Comparison of ENCODE assay signal across 25 mouse cellular contexts in the genomic region with DNA sequence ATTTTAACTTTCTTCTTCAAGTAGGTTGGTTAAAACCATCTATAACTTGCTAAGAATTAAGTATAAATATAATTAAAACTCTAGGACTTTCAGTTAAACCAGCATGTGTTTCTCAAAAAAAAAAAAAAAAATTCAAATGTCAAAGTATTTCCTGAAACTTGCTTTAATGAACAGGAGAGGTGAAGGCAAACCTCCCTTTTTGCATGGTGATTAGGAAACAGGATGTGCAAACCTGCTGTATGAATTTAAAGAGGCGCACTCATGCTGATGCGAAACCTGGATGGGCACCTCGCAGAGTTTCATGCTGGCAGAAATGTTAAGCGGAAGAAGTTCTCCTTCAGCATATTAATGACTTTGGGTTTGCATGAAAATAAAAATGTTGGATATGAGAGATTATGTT.
A peak's percentile ranks its signal among the peaks of the same experiment; 100 is the strongest.
DNase-seq lines count a peak whose midpoint lies in the region; ATAC-seq and TF ChIP-seq lines count a peak whose summit lies in the region.
"Had no signal": no experiment of that assay in that cellular context is flagged by ENCODE, and none has a peak within 500 bp of the region (broad histone marks: within the 10 kb centered on the region; RNA-seq: fewer than 3 reads in every experiment).

No protein-coding gene starts in this region.

- no peak overlapping the region for H3K9ac ChIP-seq in CH12.LX (ENCODE audit: insufficient read depth, low read depth)
- no peak overlapping the region for H3K9ac ChIP-seq in intestine, embryonic 16.5 days (ENCODE audit: low read depth, low read length)
- H3K9ac ChIP-seq: embryonic facial prominence, embryonic 13.5 days; forebrain, embryonic 13.5 days; heart, embryonic 12.5 days; hindbrain, embryonic 12.5 days; hindbrain, embryonic 15.5 days had no signal

- no peaks in the 10 kb centered on the region for H3K36me3 ChIP-seq in CH12.LX (replicated peaks in 1 of 2; ENCODE audit: control insufficient read depth in 1 of 2, insufficient read depth in 1 of 2, low read length in 1 of 2)
- no peaks in the 10 kb centered on the region for H3K36me3 ChIP-seq in intestine, embryonic 16.5 days (ENCODE audit: control insufficient read depth, insufficient read depth, low read length)
- H3K36me3 ChIP-seq: embryonic facial prominence, embryonic 10.5 days; embryonic facial prominence, embryonic 13.5 days; forebrain, embryonic 10.5 days; heart, embryonic 12.5 days; hindbrain, embryonic 12.5 days; hindbrain, embryonic 15.5 days had no signal

- no peaks in the 10 kb centered on the region for H3K79me2 ChIP-seq in CH12.LX (replicated peaks; ENCODE audit: control insufficient read depth, extremely low read depth, insufficient read depth, poor library complexity, severe bottlenecking)

- H3K4me1 ChIP-seq in CH12.LX (ENCODE audit: control insufficient read depth in 1 of 2, insufficient read depth in 2 of 2): peaks cover 0 to 26% of the 10 kb centered on the region in 2 experiments; a peak in 2 of 4 replicates
- H3K4me1 ChIP-seq in intestine, embryonic 16.5 days (ENCODE audit: control insufficient read depth, insufficient read depth, low read length): peaks cover 10% of the 10 kb centered on the region

- no peaks in the 10 kb centered on the region for H3K27me3 ChIP-seq in CH12.LX (replicated peaks)
- H3K27me3 ChIP-seq in intestine, embryonic 16.5 days (replicated peaks; ENCODE audit: control insufficient read depth, insufficient read depth, low read length): no peaks in the 10 kb centered on the region
- H3K27me3 ChIP-seq: embryonic facial prominence, embryonic 13.5 days; forebrain, embryonic 13.5 days; heart, embryonic 12.5 days; hindbrain, embryonic 12.5 days; hindbrain, embryonic 15.5 days had no signal

- WGBS in intestine, embryonic 16.5 days: 95% methylated on average over 4 of the region's 4 CpGs

- no peak for TF ChIP-seq RAD21 in CH12.LX (IDR thresholded peaks at IDR 0.05; ENCODE audit: low read depth, low read length)

- no peak for TF ChIP-seq POLR2A in CH12.LX (IDR thresholded peaks at IDR 0.05; ENCODE audit: low read depth, low read length)

- TF ChIP-seq EP300 in CH12.LX (IDR thresholded peaks at IDR 0.05; ENCODE audit: low read length): 0 out of 2 replicates have a peak, but pooled peaks have one; percentile 32

- dilution Hi-C loops in CH12.LX (cut with MboI; ENCODE audit: extremely low pct_ligation_motif_present, extremely low pct_unique_long_range_greater_than_20kb, low sequenced_read_pairs): no loop called here

- TF ChIP-seq CTCF in CH12.LX (conservative IDR thresholded peaks at IDR 0.05 in 1 of 2, IDR thresholded peaks at IDR 0.05 in 1 of 2; ENCODE audit: low read depth in 2 of 2, low read length in 2 of 2): no peak

- no peak overlapping the region; the same call in 1 of the 2 replicates for H3K4me2 ChIP-seq in CH12.LX (ENCODE audit: insufficient read depth, low read depth, poor library complexity, severe bottlenecking)
- no peak overlapping the region for H3K4me2 ChIP-seq in intestine, embryonic 16.5 days (ENCODE audit: low read depth, low read length)
- H3K4me2 ChIP-seq: embryonic facial prominence, embryonic 13.5 days; forebrain, embryonic 13.5 days; hindbrain, embryonic 12.5 days; hindbrain, embryonic 15.5 days had no signal

- in situ Hi-C loops in CH12.LX (cut with MboI; ENCODE audit: low pct_ligation_motif_present, low pct_unique_long_range_greater_than_20kb, low sequenced_read_pairs): no loop called here

- H3K4me3 ChIP-seq in CH12.LX (replicated peaks in 1 of 3; ENCODE audit: low read depth in 2 of 3, low read length in 2 of 3, poor library complexity in 1 of 3): no peak overlapping the region
- H3K4me3 ChIP-seq in intestine, embryonic 16.5 days (ENCODE audit: low read length): no peak overlapping the region
- H3K4me3 ChIP-seq: embryonic facial prominence, embryonic 10.5 days; embryonic facial prominence, embryonic 13.5 days; forebrain, embryonic 10.5 days; forebrain, embryonic 13.5 days; heart, embryonic 12.5 days; hindbrain, embryonic 12.5 days; hindbrain, embryonic 15.5 days had no signal

- ATAC-seq in intestine, embryonic 16.5 days: no peak
- ATAC-seq: forebrain, embryonic 13.5 days; forebrain, embryonic 16.5 days; intestine, postnatal 0 days had no signal

- DNase-seq in testis, postnatal 10 days (ENCODE audit: low spot score): peak; percentile 3
- DNase-seq in testis, postnatal 14 days (ENCODE audit: low spot score): no peak
- no peak for DNase-seq in CH12.LX (ENCODE audit: extremely low read depth)
- DNase-seq in induced T-regulatory cell, adult 2 months (ENCODE audit: low read depth): peak; percentile 35
- DNase-seq in layer of hippocampus, adult 11-12 months (ENCODE audit: low spot score): no peak
- DNase-seq in Muller cell, postnatal 12 days (ENCODE audit: inconsistent ontology term): no peak
- DNase-seq: adrenal gland, postnatal 25 days; cerebellum, adult 11-12 months; cerebellum, adult 8-10 months; cerebellum, postnatal 10 days; cerebellum, postnatal 36 days; embryo, embryonic 11 days; gastrocnemius, postnatal 10 days; gastrocnemius, postnatal 36 days; kidney, adult 2 months had no signal

- H3K27ac ChIP-seq in CH12.LX (ENCODE audit: insufficient read depth, low read depth): no peak overlapping the region
- no peak overlapping the region for H3K27ac ChIP-seq in intestine, embryonic 16.5 days (ENCODE audit: low read length)
- H3K27ac ChIP-seq: embryonic facial prominence, embryonic 10.5 days; embryonic facial prominence, embryonic 13.5 days; forebrain, embryonic 10.5 days; forebrain, embryonic 13.5 days; hindbrain, embryonic 12.5 days; hindbrain, embryonic 15.5 days had no signal

- H3K9me3 ChIP-seq in CH12.LX (replicated peaks; ENCODE audit: low read length): no peaks in the 10 kb centered on the region
- H3K9me3 ChIP-seq in intestine, embryonic 16.5 days (ENCODE audit: control insufficient read depth, low read length): no peaks in the 10 kb centered on the region
- H3K9me3 ChIP-seq: embryonic facial prominence, embryonic 10.5 days; embryonic facial prominence, embryonic 13.5 days; forebrain, embryonic 10.5 days; forebrain, embryonic 13.5 days; heart, embryonic 12.5 days; hindbrain, embryonic 12.5 days; hindbrain, embryonic 15.5 days had no signal

TF ChIP-seq in CH12.LX, 34 proteins besides CTCF, POLR2A, EP300 and RAD21:
- TF ChIP-seq ZNF384 (IDR thresholded peaks at IDR 0.05; ENCODE audit: low read depth, low read length): peak; percentile 75
- TF ChIP-seq MXI1 (IDR thresholded peaks at IDR 0.05; ENCODE audit: low read depth, low read length): no peak

Comparison
In these comparisons a context has a peak if more than half of its experiments do, and no peak if none do; other contexts are left out.
1. DNase-seq: peak in testis, postnatal 10 days (single experiment) and induced T-regulatory cell, adult 2 months (single experiment); none in testis, postnatal 14 days (single experiment), CH12.LX (single experiment), layer of hippocampus, adult 11-12 months (single experiment) and Muller cell, postnatal 12 days (single experiment).